Mouse (Mus musculus) cerebellum, postnatal 36 days (tissue): ENCODE measurements at regions not wholly inside any gene's neighbourhood (a gene's known extent, or its start where the extent isn't known, plus 50 kb on each side); places are given as distances from the start of the nearest gene placed in this dataset.
"Not testable (repeated sequence)": the region's sequence is repeated elsewhere in the genome, so short reads cannot be mapped to it uniquely, and the experiment has no call there.

Experiments
- DNase-seq, 2 experiments: peaks; one replicate each; pipeline ENCODE4 v3.0.0; 2021 to 2022; ENCODE audit warnings: mixed read lengths in 2 of 2

- not testable (repeated sequence) for DNase-seq
These were observed 63.2 kb downstream of the Hlx start for GRCm38 (mm10) chr1:184669173-184669572.

DNA sequence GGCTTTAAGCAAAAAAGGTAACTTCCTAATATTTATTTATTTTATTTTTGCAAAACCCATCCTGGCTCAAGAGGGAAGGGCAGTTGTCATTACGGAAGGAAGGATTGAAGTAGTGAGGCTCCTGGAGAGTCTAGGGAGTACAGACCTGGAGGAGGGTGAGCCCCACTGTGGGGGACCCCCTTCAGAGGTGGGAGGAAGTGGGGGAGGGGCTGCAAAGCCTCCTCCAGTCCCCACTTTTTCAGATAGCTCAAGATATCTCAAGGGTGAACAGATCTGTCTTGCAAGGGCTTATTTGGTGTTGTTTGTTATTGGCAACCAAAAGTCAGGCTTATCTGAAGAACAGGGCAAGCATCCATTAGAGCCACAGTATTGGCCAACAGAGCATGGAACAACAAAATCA is 64.0 kb downstream of the Hlx start:
- DNase-seq, result no peak

DNA sequence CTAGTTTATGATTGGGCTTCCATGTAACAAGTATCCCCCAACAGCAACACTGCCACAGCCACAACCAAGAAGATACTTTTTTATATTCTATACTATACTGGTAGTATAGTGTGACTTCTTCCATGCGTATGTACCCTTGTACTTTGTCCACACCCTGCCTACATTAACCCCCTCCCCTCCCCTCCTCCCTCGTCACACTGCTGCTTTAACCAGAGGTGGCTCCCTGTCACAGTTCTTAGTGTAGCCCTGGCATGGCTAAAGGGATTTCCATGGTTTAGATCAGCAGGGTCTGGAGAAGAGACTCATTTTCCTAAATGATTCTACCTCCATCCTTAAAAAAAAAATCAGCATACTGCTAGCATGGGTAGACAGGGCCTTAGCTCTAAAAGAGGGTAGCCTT is 64.4 kb downstream of the Hlx start:
- DNase-seq, result no peak

DNA sequence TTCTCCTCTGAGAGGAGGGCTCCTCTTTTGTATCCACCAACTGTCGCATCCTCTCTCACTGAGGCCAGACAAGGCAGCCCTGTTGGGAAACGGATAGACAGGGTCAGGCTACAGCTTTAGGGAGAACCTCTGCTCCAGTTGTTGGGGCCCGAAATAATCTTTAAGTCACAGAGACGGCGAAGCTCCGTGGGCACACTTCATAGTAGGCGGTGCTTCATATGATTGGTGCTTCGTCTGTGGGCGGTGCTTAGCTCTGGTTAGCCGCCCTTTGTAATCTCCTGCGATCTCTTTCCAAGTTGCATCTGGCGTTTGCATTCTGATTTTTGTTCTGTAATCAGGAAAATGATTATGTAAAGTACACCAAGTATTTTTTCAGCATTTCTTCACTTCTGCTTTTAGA is 67.2 kb downstream of the Hlx start:
- DNase-seq, result no peak

DNA sequence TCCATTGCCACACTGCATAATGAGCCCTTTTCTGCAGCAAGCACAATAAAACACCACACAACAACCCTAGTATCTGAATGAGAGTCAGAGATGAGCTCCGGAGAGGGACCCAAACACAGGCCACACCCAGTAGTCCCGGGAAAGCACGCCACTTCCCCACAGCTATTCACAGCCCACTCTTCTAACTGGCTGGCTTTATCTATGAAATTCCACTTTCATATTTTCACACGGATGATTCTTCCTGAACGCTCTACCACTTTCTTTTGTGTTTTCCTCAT is 68.4 kb downstream of the Hlx start:
- DNase-seq, result no peak

- DNase-seq, result no peak
These were observed 68.9 kb downstream of the Hlx start for GRCm38 (mm10) chr1:184663300-184664097.

- no peak for DNase-seq
These were observed 81.8 kb downstream of the Hlx start for GRCm38 (mm10) chr1:184650541-184651105.

GRCm38 (mm10) chr1:184647920-184648540 is 84.4 kb downstream of the Hlx start:
- DNase-seq, result no peak

DNA sequence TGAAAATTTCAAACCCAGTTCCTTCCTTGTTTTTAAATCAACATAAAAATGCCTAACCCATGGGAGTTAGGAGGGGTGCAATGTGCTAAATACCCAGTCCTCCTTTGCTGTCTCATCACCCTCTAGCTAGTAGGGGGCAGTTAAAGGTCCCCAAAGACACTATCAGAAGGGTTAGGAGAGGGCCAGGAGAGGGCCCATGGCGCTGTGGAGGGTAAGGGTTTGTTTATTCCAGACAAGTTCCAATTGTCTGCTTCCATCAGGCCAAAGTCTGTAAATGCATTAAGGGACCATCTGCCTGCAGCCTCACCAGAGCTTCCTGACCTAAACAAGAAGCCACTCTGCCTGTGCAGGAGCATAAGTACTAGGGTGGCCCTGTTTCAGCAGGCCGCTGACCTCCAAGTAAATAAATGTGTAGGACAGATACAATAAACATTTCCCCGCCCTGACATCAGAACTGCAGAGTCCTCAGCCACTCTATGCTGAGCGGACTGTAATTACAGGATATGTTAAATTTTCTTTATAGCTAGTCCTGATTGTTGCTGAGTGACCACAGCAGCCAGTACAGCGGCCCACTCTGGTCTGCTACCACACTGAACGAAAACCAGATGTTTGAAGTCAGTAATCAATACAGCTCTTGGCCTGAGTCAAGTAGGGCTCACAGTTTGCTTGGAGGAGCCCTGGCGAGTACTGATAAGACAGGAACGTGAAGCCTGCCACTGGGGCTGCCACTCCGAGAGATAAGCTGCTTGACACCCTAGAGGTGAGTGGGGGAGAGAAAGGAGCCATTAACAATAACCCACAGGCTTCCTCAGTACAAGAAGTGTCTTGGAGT is 87.4 kb downstream of the Hlx start:
- no peak for DNase-seq

GRCm38 (mm10) chr1:184630695-184631475 is 101.5 kb downstream of the Hlx start:
- no peak for DNase-seq

DNA sequence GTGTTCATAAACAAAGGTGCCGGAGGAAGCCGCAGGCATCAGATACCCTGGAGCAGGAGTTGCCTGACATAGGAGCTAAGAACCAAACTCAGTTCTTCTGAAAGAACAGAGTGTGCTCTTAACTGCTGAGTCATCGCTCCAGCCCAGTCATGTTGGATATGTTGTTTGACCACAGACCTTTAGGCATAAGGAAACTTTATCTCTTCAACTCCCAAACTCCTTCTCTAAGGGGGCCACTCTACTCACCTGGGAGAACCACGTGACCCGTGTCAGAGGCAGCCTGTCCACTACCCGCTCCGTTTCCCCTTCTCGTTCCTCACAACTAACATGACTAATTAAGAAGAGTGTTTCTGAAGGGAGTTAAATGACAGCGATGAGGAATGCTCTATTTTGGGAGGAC is 103.2 kb downstream of the Hlx start:
- no peak for DNase-seq

- no peak for DNase-seq
These were observed 103.8 kb downstream of the Hlx start for GRCm38 (mm10) chr1:184628566-184629168.

DNA sequence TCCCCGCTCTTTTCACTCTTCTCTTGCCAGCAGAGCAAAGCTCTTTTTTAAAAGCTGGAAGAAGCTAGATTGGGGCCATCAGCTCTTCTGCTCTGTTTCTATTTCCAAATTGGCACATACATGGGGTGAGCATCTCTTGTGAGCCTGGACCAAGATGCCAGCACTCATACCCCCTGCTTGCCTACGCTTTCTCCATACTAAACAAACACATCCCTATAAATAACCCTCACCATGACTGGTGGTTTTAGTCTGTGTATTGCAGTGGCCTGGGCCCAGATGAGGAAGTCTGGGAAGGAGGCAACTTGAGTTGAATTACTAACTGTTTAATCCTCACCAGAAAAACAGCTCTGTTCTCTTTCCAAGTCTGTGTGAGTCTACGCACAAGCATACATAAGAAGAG is 110.0 kb downstream of the Hlx start:
- no peak for DNase-seq

DNA sequence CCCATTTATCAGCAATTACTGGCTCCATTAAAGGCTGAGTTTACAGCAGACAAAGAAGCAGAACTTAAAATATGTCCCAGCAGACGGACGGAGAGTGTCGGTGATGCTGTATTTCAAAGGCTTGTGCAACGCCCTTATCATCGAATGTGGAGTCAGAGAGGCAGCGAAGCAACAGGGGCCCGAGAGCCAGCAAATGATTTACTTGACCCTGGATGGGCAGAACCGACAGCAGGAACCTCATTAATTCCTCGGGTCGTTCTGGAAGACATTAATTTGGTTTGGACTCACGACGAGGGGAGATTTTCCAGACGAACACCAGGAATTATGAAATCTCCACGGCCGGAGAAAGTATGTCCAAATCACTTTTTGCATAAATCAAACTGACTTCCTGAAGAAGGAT is 110.5 kb downstream of the Hlx start:
- DNase-seq, result no peak

DNA sequence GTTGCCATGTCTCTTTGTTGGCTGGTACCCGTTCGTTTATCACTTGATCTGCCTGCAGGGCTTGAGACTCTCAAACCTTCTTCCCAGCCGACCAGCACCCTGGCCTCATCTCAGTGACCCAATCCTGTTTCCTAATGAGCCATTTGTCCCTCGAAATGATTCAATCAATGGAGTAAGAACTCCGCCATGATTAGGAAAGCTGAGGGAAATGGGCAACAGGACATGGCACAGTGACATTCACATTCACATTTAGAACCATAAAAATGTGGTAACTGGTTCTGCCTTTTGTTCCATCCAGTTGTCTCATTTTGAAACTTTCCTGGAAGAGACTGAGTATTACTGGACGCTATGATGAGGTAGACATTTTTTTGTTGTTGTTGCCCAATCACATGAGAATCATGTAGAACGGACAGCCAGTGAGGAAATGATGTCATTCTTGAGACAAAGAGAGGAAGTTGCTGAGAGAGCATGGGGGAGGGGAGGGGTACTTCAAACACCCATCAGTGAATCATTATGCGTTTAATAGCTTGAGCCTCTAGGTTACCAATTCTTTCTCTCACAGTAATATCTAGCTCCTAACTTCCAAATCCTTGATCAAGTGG is 114.5 kb downstream of the Hlx start:
- no peak for DNase-seq

GRCm38 (mm10) chr1:184615991-184616390 is 116.4 kb downstream of the Hlx start:
- DNase-seq, result no peak

- no peak for DNase-seq
These were observed 117.6 kb downstream of the Hlx start for GRCm38 (mm10) chr1:184614699-184615415.

GRCm38 (mm10) chr1:184612880-184613279 is 119.5 kb downstream of the Hlx start:
- DNase-seq, result no peak

DNA sequence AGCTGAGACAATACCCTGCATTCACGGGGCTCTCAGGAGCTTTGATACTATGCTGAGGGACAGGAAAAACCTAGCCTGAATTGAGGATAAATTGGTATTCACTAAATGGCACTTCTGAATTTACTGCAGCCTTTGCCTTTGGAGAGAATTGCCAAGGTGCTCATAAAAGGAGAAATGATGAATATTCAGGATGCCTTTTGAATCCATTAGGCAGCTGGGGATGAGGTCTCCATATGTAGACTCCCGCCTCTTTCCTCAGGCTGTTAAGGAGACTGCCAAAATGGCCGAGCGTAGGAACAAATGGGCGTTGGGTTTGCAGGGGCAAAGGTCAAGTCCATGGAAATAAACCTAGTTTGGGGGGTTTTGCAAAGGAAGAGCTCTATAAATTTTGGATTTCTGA is 123.5 kb downstream of the Hlx start:
- no peak for DNase-seq

DNA sequence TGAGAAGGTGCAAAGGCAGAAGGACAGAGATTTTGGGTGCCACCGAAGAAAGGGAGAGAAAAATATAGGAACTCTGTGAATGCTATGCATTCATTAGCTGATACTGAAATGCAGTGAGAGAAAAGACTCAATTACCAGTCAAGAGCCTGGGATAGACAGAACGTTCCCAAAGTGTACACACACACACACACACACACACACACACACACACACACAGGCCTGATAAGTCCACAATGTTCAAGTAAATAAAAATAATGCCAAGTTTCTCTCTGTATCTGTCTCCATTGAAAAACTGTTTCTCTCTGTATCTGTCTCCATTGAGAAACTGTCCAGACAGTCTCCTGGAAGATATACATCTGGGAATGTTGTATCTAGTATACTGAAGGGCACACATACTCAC is 124.1 kb downstream of the Hlx start:
- no peak for DNase-seq

- DNase-seq, result no peak
These were observed 125.9 kb downstream of the Hlx start for GRCm38 (mm10) chr1:184606541-184606940.
